Comparison of ENCODE assay signal across 47 mouse cellular contexts in genomic region chr12:104485161-104485560, GRCm38 (mm10). TPM values are rescaled to one million over a fixed set of nuclear protein-coding genes. Genes with fewer than 3 reads are reported as not detected.
"Had no signal": no experiment of that assay in that cellular context is flagged by ENCODE, and none has a peak within 500 bp of the region (broad histone marks: within the 10 kb centered on the region; RNA-seq: fewer than 3 reads in every experiment).

No protein-coding gene starts in this region.

- DNase-seq: heart, postnatal 10 days; heart, postnatal 14 days; heart, postnatal 36 days; heart, postnatal 4 days; kidney, adult 11 months; kidney, adult 18-20 months; kidney, adult 2 months; kidney, adult 8-10 months; kidney, adult 9 months; kidney, postnatal 10 days; kidney, postnatal 14 days; kidney, postnatal 25 days; kidney, postnatal 36 days; kidney, postnatal 4 days; layer of hippocampus, adult 9-11 months; layer of hippocampus, postnatal 36 days had no signal

- H3K4me2 ChIP-seq: heart, embryonic 12.5 days; heart, embryonic 13.5 days; heart, embryonic 15.5 days; hindbrain, embryonic 12.5 days; hindbrain, embryonic 13.5 days; hindbrain, embryonic 14.5 days; hindbrain, embryonic 15.5 days; intestine, embryonic 15.5 days; kidney, embryonic 15.5 days had no signal

- H3K4me1 ChIP-seq: heart, embryonic 12.5 days; heart, embryonic 13.5 days; heart, embryonic 15.5 days; hindbrain, embryonic 12.5 days; hindbrain, embryonic 13.5 days; hindbrain, embryonic 15.5 days; intestine, embryonic 15.5 days had no signal

- H3K9me3 ChIP-seq: heart, embryonic 13.5 days; heart, embryonic 15.5 days; hindbrain, embryonic 10.5 days; hindbrain, embryonic 12.5 days; hindbrain, embryonic 13.5 days; hindbrain, embryonic 15.5 days; intestine, embryonic 15.5 days; kidney, embryonic 15.5 days had no signal

- H3K36me3 ChIP-seq: heart, embryonic 12.5 days; heart, embryonic 13.5 days; heart, embryonic 15.5 days; hindbrain, embryonic 10.5 days; hindbrain, embryonic 12.5 days; hindbrain, embryonic 13.5 days; hindbrain, embryonic 15.5 days; intestine, embryonic 15.5 days; kidney, embryonic 15.5 days had no signal

- ATAC-seq: hindbrain, embryonic 16.5 days; hindbrain, postnatal 0 days; inflammation-experienced regulatory T-cells, adult 6 months; intestine, embryonic 15.5 days; intestine, embryonic 16.5 days; intestine, postnatal 0 days had no signal

- H3K27ac ChIP-seq: heart, embryonic 13.5 days; heart, embryonic 15.5 days; hindbrain, embryonic 10.5 days; hindbrain, embryonic 12.5 days; hindbrain, embryonic 13.5 days; hindbrain, embryonic 14.5 days; hindbrain, embryonic 15.5 days; hindbrain, postnatal 0 days; intestine, embryonic 15.5 days; kidney, embryonic 15.5 days; kidney, postnatal 0 days; layer of hippocampus, adult 2 months; left cerebral cortex, adult 2 months had no signal

- H3K4me3 ChIP-seq: heart, embryonic 12.5 days; heart, embryonic 13.5 days; heart, embryonic 15.5 days; hindbrain, embryonic 10.5 days; hindbrain, embryonic 12.5 days; hindbrain, embryonic 13.5 days; hindbrain, embryonic 15.5 days; intestine, embryonic 15.5 days; kidney, embryonic 15.5 days; layer of hippocampus, adult 2 months; left cerebral cortex, adult 2 months had no signal

- H3K9ac ChIP-seq: heart, embryonic 12.5 days; heart, embryonic 13.5 days; heart, embryonic 15.5 days; hindbrain, embryonic 12.5 days; hindbrain, embryonic 13.5 days; hindbrain, embryonic 14.5 days; hindbrain, embryonic 15.5 days; intestine, embryonic 15.5 days; kidney, embryonic 15.5 days had no signal

RNA-seq across cellular contexts. Expression of gene Gsc, which starts 12.0 kb away (rescaled TPM):
- total RNA-seq: heart, postnatal 14 days; heart, postnatal 36 days; hematopoietic stem cell, adult 5-6 weeks; hindbrain, postnatal 0 days; layer of hippocampus, adult 18-20 months; layer of hippocampus, adult 2 months; layer of hippocampus, adult 8-10 months; layer of hippocampus, postnatal 10 days; layer of hippocampus, postnatal 14 days; layer of hippocampus, postnatal 25 days; layer of hippocampus, postnatal 36 days; left cerebral cortex, adult 18-20 months; left cerebral cortex, adult 2 months; left cerebral cortex, adult 8-10 months had no signal
- polyA plus RNA-seq: heart, embryonic 14.5 days; heart, postnatal 0 days; hindbrain, embryonic 13.5 days; hindbrain, embryonic 14.5 days; hindbrain, postnatal 0 days; inflammation-experienced regulatory T-cells, adult 6 months; intestine, postnatal 0 days; kidney, adult 2 months; kidney, embryonic 14.5 days; kidney, embryonic 15.5 days; kidney, embryonic 16.5 days; kidney, postnatal 0 days; large intestine, adult 2 months had no signal
